Mouse (Mus musculus) urinary bladder, postnatal 14 days (tissue): Measurements from ENCODE around the gene Matn1.

ENCODE experiments used
- DNase-seq: peaks from one replicate; pipeline ENCODE4 v3.0.0; 2021; ENCODE audit warnings: low spot score

Matn1 gene

DNA sequence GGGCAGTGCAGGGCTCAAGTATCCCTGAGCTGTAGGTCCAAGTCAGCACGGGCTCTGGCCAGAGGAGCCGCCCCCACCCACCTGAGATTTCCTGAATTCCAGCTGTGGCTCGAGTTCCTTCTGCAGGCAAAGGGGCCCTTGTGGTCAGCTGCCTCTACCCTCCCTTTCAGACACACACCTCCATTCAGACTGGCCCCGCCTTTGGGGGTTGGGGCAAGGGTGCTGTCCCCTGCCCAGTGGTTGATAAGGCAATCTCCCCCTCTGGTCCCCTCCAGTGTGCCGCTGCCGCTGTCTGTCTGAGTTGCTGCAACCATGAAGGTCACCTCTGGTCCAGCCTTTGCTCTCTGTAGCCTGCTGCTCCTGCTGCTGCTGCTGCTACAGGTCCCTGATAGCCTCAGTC, at the start of gene Matn1:
TSS of gene Matn1 (plus strand) at position 274 of the 400 bp plus-strand sequence.
- DNase-seq = no peak

DNA sequence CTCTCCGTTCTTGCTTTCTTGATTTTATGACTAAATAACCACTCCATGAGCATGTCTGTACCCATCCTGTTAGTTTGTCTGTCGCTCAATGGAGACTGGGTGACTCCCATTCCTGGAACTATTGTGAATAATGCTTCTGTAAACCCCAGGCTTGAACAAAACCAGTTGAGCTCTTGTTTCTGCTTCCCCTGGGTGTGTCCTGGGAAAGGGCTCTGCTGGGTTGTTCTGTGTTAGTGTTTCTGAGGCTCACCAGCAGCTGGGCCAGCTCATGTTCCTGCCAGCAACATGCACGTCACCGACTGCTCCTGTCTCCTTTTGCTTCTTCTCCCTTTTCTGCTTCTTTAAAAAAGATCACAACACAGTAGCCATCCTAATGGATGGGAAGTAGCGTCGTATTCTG, 48.5 kb upstream of the Matn1 start:
- DNase-seq = peak; percentile 55

DNA sequence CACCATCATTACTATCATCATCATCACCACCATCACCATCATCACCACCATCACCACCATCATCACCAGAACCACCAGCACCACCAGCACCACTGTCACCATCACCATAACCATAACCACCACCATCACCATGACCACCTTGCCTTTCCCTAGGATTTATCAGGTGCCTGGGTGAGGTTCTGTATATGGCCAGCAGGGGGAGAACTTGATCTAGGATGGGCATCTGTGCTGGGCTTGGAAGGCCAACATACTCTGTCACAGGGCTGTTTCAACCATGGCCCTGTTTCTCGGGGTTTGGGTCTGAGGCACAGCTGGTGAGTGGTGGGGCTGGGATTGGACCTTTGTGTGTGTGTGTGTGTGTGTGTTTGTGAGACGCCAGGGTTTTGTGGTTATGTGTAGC, 47.8 kb upstream of the Matn1 start:
- peak; percentile 50 for DNase-seq

DNA sequence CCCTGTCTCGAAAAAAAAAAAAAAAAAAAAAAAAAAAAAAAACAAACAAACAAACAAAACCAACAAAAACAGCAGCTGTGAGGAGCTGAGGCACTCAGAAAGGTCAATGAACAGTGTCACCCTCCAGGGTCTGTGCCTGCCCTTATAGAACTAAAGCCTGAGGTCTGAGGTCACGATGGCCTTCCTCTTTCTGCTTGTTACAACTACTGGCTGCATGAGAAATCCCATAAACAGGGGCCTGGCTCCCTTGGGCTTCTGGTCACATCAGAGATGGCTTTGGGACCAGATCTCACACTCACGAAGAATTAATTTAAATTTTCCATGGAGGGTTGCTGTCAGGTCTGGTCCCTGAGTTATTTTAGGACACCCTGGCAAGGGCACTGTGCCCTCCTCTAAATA, 44.8 kb upstream of the Matn1 start:
- no peak for DNase-seq

DNA sequence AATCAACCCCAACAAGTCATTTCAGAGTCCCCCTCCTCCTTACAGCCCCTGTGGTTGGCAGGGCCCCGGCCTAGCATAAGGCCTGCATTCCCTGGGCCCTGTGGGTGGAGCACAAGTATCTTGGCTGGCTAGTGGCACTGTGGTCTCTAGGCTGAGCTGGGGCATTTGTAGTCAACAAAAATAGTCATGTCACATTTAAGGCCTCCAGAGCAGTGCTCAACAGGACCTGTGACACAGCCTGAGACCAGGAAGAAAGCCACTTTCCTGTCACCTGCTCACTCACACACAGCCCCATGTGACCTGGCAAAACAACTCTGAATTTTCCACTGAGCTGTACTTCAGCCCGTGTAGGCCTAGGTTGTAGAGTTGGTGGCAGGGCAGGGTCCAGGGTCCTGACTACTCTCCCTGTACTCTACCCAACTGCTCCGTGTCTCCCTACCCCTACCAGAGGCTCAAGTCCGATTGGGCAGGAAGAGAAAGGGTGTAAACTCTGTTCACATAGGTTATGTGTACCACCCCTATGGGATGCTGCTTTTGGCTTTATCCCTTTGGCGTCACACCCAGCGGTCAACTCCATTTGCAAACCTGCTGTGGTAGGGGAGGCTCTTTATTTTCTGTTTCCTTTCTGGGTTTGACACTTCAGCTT, 44.3 kb upstream of the Matn1 start:
- no peak for DNase-seq

DNA sequence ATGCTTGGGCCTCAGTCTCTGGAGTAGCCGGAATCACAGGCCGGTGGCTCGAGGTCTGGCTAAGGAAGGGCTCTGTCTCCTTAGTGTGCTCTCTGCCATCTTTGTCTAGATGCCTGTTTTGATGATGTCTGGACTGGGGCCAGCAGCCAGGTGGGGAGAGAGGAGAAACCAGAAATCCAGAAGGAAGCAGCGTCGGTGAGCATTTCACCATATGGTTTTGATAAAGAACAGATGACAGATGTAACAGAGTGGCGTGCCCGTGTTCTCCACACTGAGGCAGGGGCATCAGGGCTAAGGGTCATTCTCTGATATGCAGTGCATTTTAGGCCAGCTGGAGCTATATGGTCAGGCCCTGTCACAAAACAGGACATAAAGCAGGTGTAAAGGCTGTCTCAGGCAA, 43.4 kb upstream of the Matn1 start:
- no peak for DNase-seq

DNA sequence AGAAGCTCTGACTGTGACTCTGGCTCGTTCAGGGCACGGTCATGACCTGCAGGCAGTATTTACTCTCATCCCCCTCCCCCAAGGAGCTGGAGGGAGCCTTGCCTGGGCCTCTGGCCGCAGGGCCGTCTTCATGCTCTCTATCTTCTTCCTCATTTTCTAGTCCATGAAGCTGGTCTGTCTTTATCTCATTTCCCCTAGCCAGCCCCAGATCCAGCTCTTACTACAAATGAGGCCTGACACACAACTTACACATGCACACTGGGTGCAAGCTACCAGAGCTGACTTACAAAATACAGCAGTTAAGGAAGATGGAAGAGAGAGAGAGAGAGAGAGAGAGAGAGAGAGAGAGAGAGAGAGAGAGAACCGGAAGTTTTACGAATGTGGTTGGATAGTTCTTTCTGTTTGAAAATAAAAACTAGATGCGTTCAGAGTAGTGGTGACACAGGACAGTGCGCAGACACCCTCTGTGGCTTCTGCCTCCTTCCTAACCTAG, 41.9 kb upstream of the Matn1 start:
- DNase-seq = no peak

DNA sequence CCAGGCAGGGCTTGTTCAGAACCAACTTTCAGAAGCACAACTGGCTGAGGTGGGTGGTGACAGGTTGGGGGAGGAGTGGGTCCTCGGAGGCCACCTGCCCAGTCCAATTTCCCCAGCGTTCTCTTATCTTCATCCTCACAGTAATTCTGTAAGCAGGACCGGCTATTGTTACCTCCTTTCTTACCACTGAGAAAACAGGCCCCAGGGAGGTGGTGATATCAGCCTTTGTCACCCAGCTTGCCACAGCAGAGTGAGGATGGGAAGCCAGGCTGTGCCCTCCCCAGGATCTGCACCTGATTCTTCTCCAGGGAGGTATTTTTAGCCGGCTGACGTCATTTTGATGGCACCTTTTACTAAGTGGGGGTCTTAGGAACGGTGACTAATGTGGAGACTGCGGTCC, 39.2 kb upstream of the Matn1 start:
- no peak for DNase-seq

DNA sequence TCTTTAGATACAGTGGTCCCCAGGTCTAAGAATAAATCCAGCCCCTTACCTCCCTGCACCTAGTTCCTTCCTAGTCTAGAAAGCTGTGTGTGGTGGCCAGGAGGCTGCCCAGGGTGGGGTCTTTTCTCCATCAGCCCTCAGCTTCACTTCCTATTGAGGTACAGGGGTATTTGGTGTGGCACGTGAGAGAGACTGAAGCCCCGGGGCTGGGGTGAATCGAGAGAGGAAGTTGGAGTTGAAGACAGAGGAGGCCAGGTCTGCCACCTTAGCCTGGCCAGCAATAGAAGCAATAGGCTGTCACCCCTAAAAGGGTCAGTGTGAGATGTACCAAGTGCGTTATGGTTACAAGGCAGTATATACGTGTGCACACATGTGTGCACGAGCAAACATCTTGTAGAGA, 38.3 kb upstream of the Matn1 start:
- no peak for DNase-seq

DNA sequence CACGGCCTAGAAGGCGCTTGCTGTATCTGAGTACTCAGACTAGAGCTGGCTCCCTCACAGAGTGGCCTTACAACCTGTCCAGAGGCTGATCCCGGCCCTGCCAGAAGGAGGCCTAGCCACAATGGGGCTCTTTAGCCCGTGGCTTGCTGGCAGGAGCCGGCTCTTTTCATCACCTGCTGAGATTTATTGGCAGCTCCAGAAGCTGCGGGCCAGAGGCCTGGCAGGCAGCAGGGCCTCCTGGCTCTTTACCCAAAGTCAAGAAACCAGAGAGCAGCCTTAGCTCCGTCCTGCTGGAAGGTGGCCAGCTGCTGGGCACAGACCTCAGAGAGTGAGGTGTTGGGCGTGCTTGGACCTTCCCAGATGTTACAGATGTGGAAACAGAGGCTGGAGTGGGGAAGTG, 37.9 kb upstream of the Matn1 start:
- peak; percentile 46 for DNase-seq

DNA sequence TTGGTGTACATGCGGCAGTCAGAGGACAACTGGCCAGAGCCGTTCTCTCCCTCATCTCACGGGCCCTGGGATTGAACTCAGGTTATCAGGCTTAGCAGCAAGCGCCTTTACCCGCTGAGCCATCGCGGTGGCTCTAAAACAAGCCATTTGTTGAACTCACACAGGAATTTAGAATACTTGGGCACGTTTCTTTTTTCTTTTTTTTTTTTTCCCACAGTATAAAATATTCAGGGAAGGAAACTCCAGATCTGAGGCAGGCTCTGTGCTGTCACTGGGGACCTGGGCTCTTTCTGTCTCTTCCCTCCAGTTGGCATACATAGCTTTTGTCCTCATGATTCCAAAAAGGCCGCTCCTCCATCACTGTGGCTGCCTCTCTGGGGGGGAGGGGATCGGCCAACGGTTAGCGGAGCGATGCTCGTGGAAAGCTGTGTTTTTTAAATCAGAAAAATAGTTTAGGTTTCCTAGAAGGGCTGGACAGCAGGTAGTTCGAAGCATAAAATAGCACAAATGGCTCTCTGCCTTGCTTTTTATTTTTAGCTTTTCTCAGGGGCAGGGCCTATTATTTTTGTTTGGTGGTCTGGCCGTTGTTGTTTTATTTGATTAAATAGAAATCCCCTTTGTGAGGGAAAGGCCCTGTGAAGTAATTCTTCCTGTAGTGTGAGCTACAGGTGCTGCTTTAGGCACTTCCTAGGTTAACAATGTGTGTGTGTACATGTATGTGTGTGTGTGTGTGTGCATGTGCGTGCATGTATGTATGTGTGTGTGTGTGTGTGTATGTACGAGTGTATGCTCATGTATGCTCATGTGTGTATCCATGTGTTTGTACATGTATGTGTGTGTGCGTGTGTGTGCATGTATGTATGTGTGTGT, 36.8 kb upstream of the Matn1 start:
- DNase-seq = no peak

DNA sequence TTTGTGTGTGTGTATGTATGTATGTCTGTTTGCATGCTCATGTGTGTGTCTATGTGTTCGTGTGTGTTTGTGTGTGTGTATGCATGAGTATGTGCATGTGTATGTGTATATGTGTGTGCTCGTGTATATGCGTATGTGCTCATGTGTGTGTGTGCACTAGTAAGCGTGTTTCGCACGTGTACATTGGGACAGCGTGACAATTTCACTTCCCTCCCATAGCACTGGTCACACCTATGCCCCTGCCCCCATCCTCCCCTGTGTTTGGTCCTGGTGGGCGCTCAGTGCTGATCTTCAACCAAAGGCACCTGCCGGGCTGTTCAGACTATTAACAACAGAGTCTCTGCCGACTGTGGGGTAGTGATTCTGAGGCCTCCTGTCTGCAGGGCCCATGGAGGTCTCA, 36.1 kb upstream of the Matn1 start:
- no peak for DNase-seq

DNA sequence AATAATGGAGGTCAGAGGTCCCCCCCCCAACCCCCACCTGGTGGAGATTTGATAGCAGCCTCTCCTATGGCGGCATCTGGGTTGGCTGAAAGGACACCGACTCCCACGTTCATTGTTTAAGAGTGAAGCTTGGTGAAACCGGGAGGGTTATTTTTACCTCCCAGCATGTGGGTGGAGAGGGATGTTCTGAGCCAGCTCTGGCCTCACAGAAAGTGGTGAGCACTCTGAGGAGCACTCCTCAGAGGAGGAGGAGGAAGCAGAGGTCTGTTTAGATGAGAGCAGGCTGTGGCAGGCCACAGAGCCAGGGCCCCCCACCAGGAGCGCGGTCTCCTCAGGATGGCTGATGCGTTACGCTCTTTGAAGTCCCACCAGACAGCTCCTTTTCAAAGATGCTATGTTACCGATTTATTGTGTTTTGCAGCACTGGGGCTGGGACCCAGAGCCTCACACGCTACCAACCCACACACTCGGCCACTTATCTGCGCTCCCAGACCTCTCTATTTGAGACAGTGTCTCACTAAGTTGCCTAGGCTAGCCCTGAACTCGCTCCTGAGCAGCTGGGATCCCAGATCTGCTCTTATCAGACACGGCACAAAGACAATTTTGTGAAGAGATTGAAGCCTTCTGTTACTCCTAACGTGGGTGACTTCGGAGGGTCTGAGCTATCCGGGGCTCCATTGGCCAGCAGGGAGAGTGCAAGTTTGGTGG, 34.9 kb upstream of the Matn1 start:
- no peak for DNase-seq

DNA sequence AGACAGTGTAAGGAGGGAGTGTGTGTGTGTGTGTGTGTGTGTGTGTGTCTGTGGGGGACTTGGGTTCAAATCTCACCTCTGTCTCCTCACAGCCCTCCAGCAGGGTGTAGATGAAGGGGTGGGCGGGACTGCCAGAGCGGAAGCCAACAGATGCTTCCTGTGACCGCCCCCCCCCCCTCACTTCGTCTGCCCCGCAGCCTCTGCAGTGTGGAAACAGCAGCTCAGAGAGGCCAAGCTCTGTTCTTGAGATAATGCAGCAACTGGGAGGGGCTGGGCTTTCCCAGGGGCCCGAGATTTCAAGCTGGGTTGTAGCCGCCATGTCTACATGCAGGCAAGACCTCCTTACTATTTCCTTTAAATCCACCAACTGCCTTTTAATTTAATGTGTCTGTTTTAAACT, 33.5 kb upstream of the Matn1 start:
- no peak for DNase-seq

DNA sequence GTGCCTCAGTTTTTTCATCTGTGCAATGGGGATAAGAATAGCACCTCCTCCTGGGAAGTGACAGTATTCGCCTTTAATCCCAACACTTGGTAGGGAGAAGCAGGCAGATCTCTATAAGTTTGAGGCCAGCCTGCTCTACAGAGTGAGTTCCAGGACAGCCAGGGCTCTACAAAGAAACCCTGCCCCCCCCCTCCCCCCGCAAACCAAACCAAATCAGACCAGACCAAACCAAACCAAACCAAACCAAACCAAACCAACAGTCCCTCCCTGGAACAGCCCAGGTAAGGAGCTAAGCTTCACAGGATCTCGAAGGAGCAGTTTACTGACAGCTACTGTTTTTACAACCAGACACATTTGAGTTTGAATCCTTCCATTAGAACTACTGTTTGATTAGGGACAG, 31.6 kb upstream of the Matn1 start:
- no peak for DNase-seq

DNA sequence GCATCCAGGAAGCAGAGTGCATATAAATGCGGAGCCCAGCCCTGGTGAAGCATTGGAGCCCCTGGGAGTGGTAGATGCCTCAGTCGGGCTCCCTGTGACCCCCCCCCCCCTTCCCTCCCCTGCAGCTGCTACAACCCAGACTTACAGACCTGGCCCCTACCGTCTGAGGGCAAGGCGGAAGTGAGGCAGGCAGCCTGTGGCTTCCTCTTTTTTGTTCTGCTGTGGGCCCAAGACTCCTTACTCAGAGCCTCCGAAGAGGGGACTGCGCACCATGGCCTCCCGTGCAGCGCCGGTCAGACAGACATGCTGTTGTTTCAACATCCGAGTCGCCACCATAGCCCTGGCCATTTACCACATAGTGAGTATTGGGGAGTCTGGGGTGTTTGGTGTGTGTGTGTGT, 31.1 kb upstream of the Matn1 start, which contains the start of gene Laptm5:
TSS of gene Laptm5 (plus strand) at position 49 of the 400 bp plus-strand sequence.
- DNase-seq = peak; percentile 14

DNA sequence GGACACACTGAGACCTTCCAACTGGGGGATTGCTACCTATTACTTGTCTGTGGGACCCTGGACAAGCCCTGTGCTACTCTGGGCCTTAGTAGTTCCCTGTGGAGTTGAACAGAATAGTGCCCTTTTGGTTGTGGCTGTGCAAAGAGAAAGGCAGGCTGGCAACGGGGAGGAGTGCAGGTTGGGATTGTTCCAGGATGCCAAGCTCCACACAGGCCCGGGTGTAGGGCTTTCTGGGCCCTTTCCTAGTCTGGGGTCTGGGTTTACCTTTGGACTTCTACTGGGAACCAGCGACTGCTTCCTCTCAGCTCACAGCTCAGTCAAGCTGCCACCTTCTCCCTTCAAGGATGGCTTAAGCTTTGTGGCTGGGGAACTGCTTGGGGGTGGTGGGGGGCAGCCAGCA, 30.7 kb upstream of the Matn1 start:
- no peak for DNase-seq

DNA sequence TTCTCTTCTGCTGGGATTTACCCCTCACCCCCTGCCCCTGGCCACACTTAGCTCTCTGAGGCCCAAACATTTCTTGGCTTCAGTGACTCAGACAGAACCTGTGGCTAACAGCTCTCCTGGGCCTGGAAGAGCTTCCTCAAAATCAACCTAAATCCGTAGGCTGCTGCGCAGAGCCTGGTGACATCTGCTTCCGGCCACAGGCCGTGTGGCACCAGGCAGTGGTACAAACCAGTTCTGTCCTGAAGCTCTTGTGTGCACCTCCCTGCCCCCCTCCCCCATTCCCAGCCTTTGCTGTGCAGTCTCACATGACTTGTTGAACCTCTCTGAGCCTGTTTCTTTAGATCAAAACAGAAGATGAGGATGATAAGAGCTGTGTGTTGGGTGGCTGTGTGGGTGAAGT, 30.2 kb upstream of the Matn1 start:
- DNase-seq = no peak

DNA sequence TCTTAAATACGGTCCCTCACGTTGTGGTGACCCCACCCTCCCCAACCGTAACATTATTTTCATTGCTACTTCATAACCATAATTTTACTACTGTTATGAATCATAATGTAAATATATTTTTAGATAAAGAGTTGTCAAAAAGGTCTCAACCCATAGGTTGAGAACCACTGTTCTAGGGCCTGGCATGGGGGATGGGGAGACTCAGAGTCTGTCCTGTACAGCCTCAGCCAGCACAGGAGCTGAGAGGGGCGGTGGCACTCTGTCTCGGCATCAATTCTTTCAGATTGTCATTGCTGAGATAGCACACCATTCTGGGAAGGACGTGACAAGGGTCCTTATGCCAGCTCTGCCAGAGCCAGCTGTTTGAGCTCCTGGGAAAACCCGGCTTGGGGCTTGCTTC, 29.7 kb upstream of the Matn1 start:
- no peak for DNase-seq

DNA sequence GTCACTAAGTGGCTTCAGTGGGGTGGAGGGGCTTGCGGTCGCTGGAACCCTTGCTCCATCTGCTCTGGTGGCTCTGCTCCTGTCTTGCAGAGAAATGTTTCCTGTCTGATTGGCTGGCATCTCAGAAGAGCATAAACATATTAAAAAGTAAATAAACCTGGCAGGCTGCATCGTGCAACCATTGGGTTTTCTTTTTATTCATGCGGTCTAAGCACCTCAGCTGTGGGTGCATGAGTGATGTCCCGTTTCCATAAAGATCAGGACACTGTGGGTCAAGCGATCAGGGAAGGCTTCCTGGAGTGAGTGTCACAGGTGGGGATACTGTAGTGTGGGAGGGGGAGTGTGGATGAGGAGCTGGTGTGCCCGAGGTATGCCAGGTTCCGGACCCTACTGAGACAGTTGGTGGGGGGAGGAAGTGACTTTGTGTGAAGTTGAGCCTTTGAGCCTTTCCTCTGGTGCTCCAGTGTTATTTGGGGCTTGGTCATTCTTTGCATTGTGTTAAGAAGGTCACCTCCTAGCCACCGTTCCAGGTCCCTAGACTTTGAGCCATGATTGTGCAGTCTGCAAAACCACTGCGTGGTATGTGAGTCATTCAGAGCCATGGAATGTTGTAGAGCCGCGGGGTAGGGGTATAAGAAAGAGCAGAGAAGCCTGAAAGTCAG, 29.0 kb upstream of the Matn1 start:
- no peak for DNase-seq

DNA sequence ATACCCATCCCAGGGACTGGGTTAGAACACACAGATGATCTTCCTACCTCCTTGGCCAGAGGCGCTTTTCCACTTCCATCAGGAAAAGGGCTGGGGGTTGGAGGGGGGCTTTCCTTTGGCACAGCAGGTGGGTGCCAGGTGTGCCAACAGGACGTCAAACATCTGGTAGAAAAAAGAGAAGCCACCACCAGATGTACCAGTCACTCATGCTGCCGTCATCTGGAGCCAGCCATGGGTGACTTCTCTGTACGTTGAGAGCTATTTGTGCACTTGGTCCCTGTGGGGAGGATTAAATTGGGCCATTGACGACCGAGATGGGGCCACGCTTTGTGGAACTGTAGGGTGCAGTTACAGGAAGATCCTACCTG, 28.5 kb upstream of the Matn1 start:
- no peak for DNase-seq

DNA sequence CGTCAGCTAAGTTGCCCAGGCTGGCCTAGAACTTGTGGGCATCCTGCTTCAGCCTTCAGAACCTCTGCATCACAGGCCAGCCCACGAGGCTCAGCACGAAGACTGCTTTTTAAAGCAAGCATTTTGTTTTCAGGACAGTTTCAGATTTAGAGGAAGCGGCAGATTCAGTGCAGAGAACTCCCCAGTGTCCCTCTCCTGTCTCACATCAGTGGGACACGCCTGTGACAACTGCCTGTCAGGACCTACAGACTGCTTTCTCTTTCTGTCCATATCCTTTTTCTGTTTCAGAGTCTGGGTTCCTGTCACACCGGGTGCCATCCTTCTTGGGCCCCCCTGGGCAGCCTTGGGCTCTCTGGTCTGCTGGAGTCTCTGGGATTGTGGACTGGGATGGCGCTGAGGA, 27.5 kb upstream of the Matn1 start:
- DNase-seq = no peak
